Mouse (Mus musculus): ENCODE measurements around the gene Arhgdib.

Arhgdib gene

GRCm38 (mm10) chr6:136920320-136921257 lies 21.1 kb downstream of the Arhgdib start:
- peak; percentile 67 for DNase-seq (ENCODE audit: low read depth, low spot score)

GRCm38 (mm10) chr6:136917885-136918284 lies 23.8 kb downstream of the Arhgdib start:
- no peak for DNase-seq (ENCODE audit: low read depth, low spot score)

GRCm38 (mm10) chr6:136915721-136916395 lies 25.8 kb downstream of the Arhgdib start:
- no peak for DNase-seq (ENCODE audit: low read depth, low spot score)

- DNase-seq (ENCODE audit: low read depth, low spot score): no peak
Measured at GRCm38 (mm10) chr6:136914234-136914633, 27.5 kb downstream of the Arhgdib start.

- DNase-seq (ENCODE audit: low read depth, low spot score): no peak
Measured at GRCm38 (mm10) chr6:136913384-136914126, 28.1 kb downstream of the Arhgdib start.

- no peak for DNase-seq (ENCODE audit: low read depth, low spot score)
Measured at GRCm38 (mm10) chr6:136912751-136913265, 28.9 kb downstream of the Arhgdib start.

GRCm38 (mm10) chr6:136910247-136910890 lies 31.3 kb downstream of the Arhgdib start:
- DNase-seq (ENCODE audit: low read depth, low spot score): no peak

GRCm38 (mm10) chr6:136906937-136907293 lies 34.8 kb downstream of the Arhgdib start:
- DNase-seq (ENCODE audit: low read depth, low spot score): no peak

- DNase-seq (ENCODE audit: low read depth, low spot score): no peak
Measured at GRCm38 (mm10) chr6:136906283-136906936, 35.3 kb downstream of the Arhgdib start.

GRCm38 (mm10) chr6:136903885-136904470 lies 37.7 kb downstream of the Arhgdib start:
- DNase-seq (ENCODE audit: low read depth, low spot score): no peak

- peak; percentile 64 for DNase-seq (ENCODE audit: low read depth, low spot score)
Measured at GRCm38 (mm10) chr6:136902527-136902926, 39.2 kb downstream of the Arhgdib start.

GRCm38 (mm10) chr6:136901010-136901409 lies 40.7 kb downstream of the Arhgdib start:
- no peak for DNase-seq (ENCODE audit: low read depth, low spot score)

GRCm38 (mm10) chr6:136900369-136901009 lies 41.2 kb downstream of the Arhgdib start:
- DNase-seq (ENCODE audit: low read depth, low spot score): no peak

- DNase-seq (ENCODE audit: low read depth, low spot score): peak; percentile 25
Measured at GRCm38 (mm10) chr6:136898954-136899353, 42.7 kb downstream of the Arhgdib start.

- DNase-seq (ENCODE audit: low read depth, low spot score): no peak
Measured at GRCm38 (mm10) chr6:136898222-136898621, 43.5 kb downstream of the Arhgdib start.

GRCm38 (mm10) chr6:136897789-136898188 lies 43.9 kb downstream of the Arhgdib start:
- no peak for DNase-seq (ENCODE audit: low read depth, low spot score)

GRCm38 (mm10) chr6:136894532-136895339 lies 47.0 kb downstream of the Arhgdib start:
- DNase-seq (ENCODE audit: low read depth, low spot score): no peak

GRCm38 (mm10) chr6:136892002-136892401 lies 49.7 kb downstream of the Arhgdib start:
- no peak for DNase-seq (ENCODE audit: low read depth, low spot score)

- DNase-seq (ENCODE audit: low read depth, low spot score): no peak
Measured at GRCm38 (mm10) chr6:136889554-136889953, 52.1 kb downstream of the Arhgdib start.

All from CD4-positive helper T cell, adult 2 months (primary cell).